Mouse (Mus musculus) spleen, postnatal 14 days (tissue): ENCODE results near the gene Runx1.

Experiments
- DNase-seq, 2 experiments: peaks; one replicate each; pipeline ENCODE4 v3.0.0; 2021 to 2022; ENCODE audit warnings: low spot score in 2 of 2

The Runx1 gene

DNA sequence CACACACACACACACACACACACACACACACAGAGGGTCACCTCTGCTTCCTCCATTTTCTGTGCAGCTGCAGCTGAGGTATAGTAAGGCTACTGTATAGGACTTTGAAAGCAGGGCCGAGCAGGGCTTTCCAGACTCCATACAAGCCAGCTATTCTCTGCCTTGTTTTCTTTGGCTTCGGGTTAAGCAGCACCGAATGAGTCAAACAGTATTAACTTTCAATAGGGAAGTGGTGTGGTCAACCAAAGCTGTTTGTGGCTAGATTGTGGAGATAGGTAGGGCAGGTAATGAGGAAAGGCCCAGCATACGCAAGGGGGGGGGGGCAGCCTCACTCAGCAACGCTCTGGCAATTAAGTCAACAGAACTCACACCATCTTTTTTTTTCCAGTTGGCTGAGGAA, 172.1 kb downstream of the Runx1 start:
- no peak for DNase-seq

DNA sequence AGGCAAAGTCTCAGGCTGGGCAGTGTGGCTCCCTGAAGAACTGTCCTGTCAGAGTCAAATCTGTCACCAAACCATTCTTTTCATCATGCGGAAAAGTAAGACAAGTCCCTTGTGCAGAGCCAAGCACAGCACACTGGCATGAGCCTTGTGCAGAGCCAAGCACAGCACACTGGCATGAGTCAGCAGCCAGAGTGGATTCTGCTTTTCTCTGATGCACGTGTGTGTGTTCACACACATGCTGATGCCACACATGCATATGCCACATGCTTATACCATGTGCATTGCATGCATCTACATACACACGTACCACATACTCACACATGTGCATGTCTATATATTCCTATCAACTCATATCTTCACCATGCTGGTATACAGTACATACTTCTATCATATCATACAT, 174.7 kb downstream of the Runx1 start:
- no peak for DNase-seq

DNA sequence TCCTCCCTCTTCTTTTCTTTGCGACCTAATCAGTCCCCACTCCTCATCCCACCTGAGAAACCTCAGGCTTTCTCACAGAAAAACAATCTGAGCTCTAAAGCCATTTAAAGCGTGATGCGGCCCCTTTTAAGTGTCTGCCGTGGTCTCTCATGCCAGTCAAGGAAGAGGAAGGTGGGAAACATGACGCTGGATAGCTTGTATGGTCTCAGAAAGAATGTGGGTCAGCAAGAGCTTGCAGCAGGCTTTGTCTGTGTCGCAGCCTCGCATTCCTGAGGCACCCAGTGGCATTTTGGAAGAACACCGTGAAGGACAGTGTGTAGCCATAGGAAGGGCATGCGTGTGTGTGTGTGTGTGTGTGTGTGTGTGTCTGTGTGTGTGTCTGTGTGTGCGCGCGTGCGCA, 179.8 kb downstream of the Runx1 start:
- DNase-seq: no peak

GRCm38 (mm10) chr16:92645423-92646115, 180.4 kb downstream of the Runx1 start:
- no peak for DNase-seq

GRCm38 (mm10) chr16:92644718-92645422, 181.1 kb downstream of the Runx1 start:
- no peak for DNase-seq

GRCm38 (mm10) chr16:92644315-92644714, 181.6 kb downstream of the Runx1 start:
- no peak for DNase-seq

- DNase-seq: no peak
These were observed 183.7 kb downstream of the Runx1 start for GRCm38 (mm10) chr16:92642283-92642682.

DNA sequence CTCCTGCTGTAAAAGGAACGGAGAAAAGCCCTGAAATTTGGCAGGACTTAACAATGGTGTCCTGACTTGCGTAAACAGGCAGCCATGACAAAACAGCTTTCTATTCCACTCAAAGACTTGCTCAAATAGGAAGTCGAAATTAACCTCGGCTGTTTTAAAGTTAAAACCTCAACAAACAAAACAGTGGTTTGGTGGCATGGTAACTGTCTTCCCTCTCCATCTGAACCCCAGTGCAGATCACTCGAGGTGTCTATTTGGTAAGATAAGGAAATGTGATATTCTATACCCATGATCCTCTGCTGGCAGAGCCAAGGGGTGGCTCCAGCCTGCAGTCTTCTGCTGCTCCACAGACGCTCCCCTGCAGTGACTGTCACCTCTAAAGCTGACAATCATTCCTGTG, 184.9 kb downstream of the Runx1 start:
- DNase-seq: no peak

GRCm38 (mm10) chr16:92639093-92639492, 186.9 kb downstream of the Runx1 start:
- DNase-seq: no peak

DNA sequence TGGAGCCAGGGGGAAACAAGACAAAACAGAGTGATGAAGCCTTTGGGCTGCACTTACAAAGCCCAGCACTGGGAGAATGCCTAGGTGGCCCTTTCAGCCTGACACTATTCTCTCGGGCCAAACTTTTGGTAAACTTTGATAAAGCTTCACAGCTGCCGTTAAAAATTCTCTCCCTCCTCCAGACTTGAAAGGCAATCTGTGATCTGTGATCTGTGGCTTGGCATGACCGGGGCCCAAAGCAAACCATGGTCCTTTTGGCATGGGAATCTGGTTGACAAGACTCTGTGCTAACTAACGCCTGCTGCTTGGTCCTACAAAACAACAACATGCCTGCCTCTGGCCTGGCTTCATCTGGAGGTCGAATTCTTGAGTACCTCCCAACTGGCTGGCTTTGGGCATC, 188.9 kb downstream of the Runx1 start:
- no peak for DNase-seq

DNA sequence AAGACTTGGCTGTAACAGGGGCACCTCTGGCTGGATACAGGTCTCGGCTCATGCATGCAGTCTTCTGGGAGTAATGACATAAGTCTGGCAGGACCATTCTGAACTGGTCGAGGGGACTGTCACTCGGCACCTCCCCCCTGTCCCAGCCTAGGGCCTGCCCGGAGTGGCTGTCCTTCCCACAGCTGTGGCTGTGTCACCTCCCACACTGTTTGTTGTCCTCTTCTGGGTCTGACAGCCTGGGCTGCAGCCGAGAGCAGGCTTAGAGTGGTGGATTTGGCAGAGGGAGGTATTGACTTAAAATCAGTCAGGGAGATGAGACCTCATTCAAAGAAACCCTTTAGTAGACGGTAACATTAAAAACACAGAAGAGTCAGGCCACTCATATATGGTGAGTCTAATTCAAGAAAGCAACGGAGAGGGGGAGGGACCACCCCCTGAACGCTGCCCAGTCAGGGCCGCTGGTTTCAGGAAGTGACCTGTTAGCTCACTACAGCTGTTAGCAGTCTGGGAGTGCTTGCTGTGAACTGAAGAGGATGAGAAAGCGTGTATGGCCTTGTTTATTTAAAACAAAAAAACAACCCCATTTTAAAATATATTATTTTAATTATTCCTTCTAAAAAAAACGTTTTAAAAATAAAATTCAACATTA, 193.7 kb downstream of the Runx1 start:
- no peak for DNase-seq

DNA sequence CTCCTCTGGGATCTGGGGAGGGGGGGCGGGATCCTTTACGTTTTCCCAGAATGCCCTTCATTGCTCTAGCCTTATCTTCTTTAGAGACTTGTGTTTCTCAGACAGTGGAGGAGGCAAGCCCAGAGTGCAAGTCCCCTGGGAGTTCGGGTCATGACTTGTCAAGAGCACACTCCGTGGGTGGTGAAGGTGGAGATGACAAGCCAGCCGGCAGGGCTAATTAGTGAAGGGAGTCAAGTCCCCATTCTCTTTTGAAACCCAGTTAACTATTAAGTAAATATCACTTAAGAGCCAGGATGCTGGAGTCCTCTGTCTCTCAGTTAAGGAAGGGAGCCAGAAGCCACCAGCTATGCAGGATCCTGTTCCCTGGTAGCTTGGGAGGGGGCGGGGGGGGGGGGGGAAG, 194.3 kb downstream of the Runx1 start:
- no peak for DNase-seq

GRCm38 (mm10) chr16:92630950-92631349, 195.0 kb downstream of the Runx1 start:
- no peak for DNase-seq

DNA sequence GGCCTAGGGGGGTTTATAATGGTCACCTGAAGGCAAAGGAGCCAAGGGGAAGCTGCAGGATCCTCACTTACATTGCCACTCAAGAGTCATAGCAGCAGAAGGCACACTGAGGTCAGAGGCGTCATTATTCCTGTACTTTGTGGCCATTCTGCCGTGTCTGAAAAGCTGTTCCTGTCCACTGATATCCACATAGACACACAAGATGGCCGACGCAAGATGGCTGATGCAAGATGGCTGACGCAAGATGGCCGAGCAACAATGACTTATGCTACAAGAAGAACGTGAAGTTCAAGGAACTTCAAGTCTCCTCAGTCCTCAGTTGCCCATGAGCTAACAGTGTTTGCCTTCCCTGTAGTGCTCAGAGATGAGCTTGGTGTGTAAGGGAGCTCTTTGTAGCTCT, 196.1 kb downstream of the Runx1 start:
- no peak for DNase-seq

DNA sequence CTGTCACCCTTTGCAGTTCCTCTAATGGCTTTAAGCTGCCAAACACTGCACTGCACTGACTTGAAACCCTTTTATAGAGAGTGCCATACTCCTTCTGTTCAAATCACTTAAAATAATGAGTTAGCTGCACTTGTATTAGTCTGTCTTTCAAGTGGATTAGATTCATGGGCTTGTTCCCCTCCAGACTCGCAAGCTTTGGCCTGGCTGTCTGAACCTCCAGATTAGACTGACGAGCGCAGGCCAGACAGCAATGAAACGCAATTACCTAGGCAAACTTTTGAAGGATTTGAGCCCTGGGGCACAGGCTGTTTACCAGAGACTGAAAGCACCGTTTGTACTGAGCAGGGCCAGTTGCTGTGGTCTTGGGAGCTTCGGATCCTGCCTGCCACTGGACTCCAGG, 198.7 kb downstream of the Runx1 start:
- DNase-seq: no peak

GRCm38 (mm10) chr16:92623953-92624352, 202.0 kb downstream of the Runx1 start:
- DNase-seq: no peak

DNA sequence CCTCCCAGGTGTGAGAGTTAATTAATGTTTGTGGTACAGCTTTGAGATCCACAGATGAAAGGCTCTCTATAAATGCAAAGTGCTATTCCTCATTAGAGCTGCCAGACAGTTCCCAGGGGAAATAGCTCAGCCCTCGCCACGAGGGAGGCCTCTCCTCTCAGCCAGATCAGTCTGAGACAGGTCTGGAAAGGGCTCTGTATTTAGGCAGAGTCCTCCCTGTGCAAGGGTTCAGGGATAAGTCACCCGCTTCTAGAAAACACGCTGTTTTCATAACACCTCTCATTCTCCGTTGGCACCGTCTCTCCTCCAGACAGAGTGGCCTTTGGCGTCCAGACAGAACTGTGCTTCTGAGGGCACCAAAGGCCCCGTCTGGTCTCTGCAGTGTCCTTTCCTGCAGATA, 204.1 kb downstream of the Runx1 start:
- DNase-seq: no peak

DNA sequence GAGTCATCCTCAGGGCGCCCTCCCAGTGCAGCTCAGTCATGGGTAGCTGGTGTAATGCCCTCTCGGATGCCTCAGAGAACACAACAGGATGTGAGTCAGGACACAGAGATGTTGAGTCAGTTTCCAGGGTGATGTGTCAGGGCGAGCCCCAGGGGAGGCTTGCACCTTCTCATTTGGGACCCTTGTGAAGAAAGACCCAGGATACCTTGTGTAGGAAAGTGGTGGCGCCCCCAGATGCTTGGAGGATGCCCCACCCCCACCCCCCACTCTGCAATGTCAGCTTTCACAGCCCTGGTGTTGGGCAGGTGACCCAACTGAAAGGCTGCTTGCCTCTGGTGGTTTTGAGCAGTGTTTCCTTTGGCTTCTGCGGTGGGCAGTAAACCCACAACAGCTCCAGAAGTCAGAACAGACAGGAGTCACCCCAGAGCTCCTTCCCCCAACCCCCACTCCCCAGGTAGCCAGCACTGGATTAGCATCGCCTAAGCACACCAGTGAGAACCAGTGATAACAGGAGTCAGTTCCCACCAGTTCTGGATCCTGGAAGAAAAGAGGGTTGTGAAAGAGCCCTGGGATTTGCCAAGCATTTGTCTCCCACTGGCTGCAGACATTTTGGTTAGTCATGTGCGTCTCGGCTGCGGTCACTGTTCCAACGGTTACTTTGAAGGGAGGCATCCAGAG, 205.0 kb downstream of the Runx1 start:
- no peak for DNase-seq

DNA sequence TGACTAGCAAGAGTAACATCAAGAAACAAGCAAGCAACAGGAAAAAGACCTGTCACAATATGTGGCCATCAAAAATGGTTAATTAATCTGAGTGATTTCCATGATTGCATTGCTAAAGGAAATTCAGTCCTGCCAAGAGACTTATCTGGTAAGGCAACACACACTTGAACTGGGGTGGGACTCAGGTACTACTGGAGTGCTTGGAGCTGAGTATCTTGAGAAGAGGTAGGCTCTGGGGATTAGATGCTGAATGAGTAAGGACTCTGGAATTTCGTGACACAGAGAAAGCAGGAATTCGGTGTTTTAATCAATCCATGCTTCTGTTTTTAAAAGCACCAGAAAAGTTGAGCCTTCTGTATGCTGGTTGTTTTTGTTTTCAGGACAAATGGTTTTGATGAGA, 209.1 kb downstream of the Runx1 start:
- DNase-seq: no peak

DNA sequence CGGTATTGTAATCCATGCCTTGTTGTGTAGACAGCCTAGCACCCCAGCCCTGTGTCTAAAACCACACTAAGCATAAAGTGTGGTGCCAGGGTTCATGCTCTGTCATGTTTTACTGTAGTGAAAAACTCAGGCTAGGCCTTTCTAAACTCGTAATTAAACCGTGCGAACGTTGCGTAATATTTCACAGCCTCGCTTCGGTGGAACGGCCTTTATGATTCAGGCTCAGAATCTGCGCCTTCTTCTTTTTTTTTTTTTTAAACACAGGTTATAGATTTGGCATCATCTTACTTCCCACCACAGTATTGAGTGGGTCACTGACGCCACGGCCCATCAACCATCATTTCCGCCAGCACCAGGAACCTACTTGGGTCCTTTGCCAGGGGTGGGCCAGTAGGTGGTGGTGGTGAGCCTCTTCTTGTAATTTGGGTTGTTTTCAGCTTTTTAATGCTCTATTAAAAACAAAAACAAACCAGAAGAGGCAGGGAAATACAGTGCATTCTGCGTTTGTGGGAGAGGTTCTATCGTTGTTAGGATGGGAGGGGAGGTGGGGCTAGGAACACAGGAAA, 210.6 kb downstream of the Runx1 start:
- no peak for DNase-seq

DNA sequence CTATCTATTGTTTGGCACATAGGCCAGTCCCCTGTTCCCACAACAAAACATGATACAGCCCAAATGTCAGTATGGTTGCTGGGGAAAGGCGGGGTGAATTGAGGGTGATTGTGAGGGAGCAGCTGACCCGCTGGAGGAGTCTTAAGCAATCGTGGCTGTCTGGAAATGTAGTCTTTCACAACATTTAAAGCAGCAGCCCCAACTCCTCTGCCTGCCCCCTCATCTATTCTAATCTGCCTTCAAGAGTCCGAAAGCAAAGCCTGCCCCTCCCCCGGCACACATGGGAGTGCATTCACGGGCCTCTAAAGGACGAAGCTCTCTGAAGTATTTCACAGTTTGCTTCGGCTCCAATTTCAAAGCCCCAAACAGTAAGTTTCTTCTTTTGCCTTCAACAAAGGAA, 213.4 kb downstream of the Runx1 start:
- no peak for DNase-seq

- DNase-seq: no peak
These were observed 214.3 kb downstream of the Runx1 start for GRCm38 (mm10) chr16:92611641-92612149.
